Mouse (Mus musculus) thymus, adult 2 months (tissue): ENCODE results near the gene Nvl. TPM values are rescaled to one million over a fixed set of nuclear protein-coding genes. Genes with fewer than 3 reads are reported as not detected.

Experiments
- DNase-seq: peaks from one replicate; pipeline ENCODE4 v3.0.0; 2021
- H3K27ac ChIP-seq: fragments of 200-500 bp; 2 replicates; pipeline ENCODE4 v1.5.1; 2012; ENCODE audit warnings: low read length, control low read depth; ENCODE audit not compliant: control insufficient read depth, insufficient read depth
- H3K27me3 ChIP-seq: fragments of 200-500 bp; 2 replicates; pipeline ENCODE4 v1.6.1; 2012; ENCODE audit warnings: mild to moderate bottlenecking, low read length, moderate library complexity, mixed read lengths; ENCODE audit not compliant: control insufficient read depth, insufficient read depth
- H3K36me3 ChIP-seq: fragments of 200-500 bp; 2 replicates; pipeline ENCODE4 v1.6.1; 2012; ENCODE audit warnings: mild to moderate bottlenecking, low read length, moderate library complexity; ENCODE audit not compliant: control insufficient read depth, insufficient read depth
- H3K4me1 ChIP-seq: fragments of 200-500 bp; replicated peaks from 2 replicates; pipeline ENCODE4 v1.6.1; 2012; ENCODE audit warnings: low read length; ENCODE audit not compliant: control insufficient read depth, insufficient read depth
- H3K4me3 ChIP-seq: fragments of 200-500 bp; 2 replicates; pipeline ENCODE4 v1.5.1; 2012; ENCODE audit warnings: mild to moderate bottlenecking, low read length, control low read depth, moderate library complexity; ENCODE audit not compliant: control insufficient read depth, insufficient read depth
- CTCF ChIP-seq: fragments of 200-500 bp; IDR thresholded peaks from 2 replicates; pipeline ENCODE4 v1.5.1; 2012; ENCODE audit warnings: mild to moderate bottlenecking, control low read depth, low read length, moderate library complexity, borderline replicate concordance; ENCODE audit not compliant: control insufficient read depth, poor library complexity, insufficient read depth; ENCODE audit errors: extremely low read depth
- POLR2A ChIP-seq: fragments of 200-500 bp; IDR thresholded peaks from 2 replicates; pipeline ENCODE4 v1.6.1; 2012; ENCODE audit warnings: mild to moderate bottlenecking, low read length, control low read depth, moderate library complexity; ENCODE audit not compliant: control insufficient read depth, poor library complexity, insufficient read depth; ENCODE audit errors: extremely low read depth
- WGBS: fragments of 180-500 bp; shearing (Covaris S2); methylation state at CpG from one replicate; pipeline ENCODE4 v1.1.7; 2018; 5-methylcytosine and 5-hydroxymethylcytosine counted together
- polyA plus RNA-seq: library from polyadenylated mRNA; depleted of rRNA; stranded (reverse); fragments of >200 nt; gene quantifications from 2 replicates; pipeline ENCODE4 v1.2.3, GENCODE M21; 2012

Nvl gene
- polyA plus RNA-seq, 1 experiment: 24.5 TPM

- under 1% methylated on average over 59 of the region's 59 CpGs for WGBS
- Histone ChIP-seq H3K27me3 (no peaks in the 10 kb centered on the region), H3K27ac (no peak overlapping the region), H3K4me3 (peak overlapping the region; percentile 81), H3K36me3 (no peaks in the 10 kb centered on the region), H3K4me1 (no peaks in the 10 kb centered on the region)
- 0 out of 2 replicates have a peak, but pooled peaks have one; percentile 42 for TF ChIP-seq CTCF
- peak; percentile 82 for TF ChIP-seq POLR2A
- peak; percentile 92 for DNase-seq
Measured at GRCm38 (mm10) chr1:181150827-181151534, 7.0 kb upstream of the Nvl start.

- Histone ChIP-seq H3K36me3 (no peaks in the 10 kb centered on the region), H3K4me3 (no peak overlapping the region), H3K27me3 (no peaks in the 10 kb centered on the region), H3K4me1 (no peaks in the 10 kb centered on the region), H3K27ac (no peak overlapping the region)
- 86% methylated on average over 3 of the region's 3 CpGs for WGBS
- no peak for TF ChIP-seq POLR2A
- no peak for TF ChIP-seq CTCF
- no peak for DNase-seq
Measured at GRCm38 (mm10) chr1:181150431-181150826, 6.4 kb upstream of the Nvl start.

GRCm38 (mm10) chr1:181149373-181150017, 5.5 kb upstream of the Nvl start:
- no peak for TF ChIP-seq CTCF
- TF ChIP-seq POLR2A: no peak
- DNase-seq: no peak
- WGBS: 88% methylated on average over 3 of the region's 3 CpGs
- Histone ChIP-seq H3K4me1 (peaks cover 5% of the 10 kb centered on the region), H3K27ac (no peak overlapping the region), H3K36me3 (no peaks in the 10 kb centered on the region), H3K4me3 (no peak overlapping the region), H3K27me3 (no peaks in the 10 kb centered on the region)

- H3K27me3 ChIP-seq: no peaks in the 10 kb centered on the region
- no peak overlapping the region for H3K27ac ChIP-seq
- TF ChIP-seq CTCF: no peak
- H3K4me3 ChIP-seq: no peak overlapping the region
- H3K36me3 ChIP-seq: no peaks in the 10 kb centered on the region
- 51% methylated on average over 5 of the region's 5 CpGs for WGBS
- H3K4me1 ChIP-seq: peaks cover 5% of the 10 kb centered on the region
- no peak for DNase-seq
Measured at GRCm38 (mm10) chr1:181148540-181148939, 4.5 kb upstream of the Nvl start.

GRCm38 (mm10) chr1:181146187-181146586, 2.2 kb upstream of the Nvl start:
- no peaks in the 10 kb centered on the region for H3K36me3 ChIP-seq
- 95% methylated on average over 2 of the region's 2 CpGs for WGBS
- H3K27ac ChIP-seq: no peak overlapping the region
- no peak overlapping the region for H3K4me3 ChIP-seq
- no peak for DNase-seq
- H3K4me1 ChIP-seq: peaks cover 5% of the 10 kb centered on the region
- no peaks in the 10 kb centered on the region for H3K27me3 ChIP-seq
- TF ChIP-seq POLR2A: no peak
- no peak for TF ChIP-seq CTCF

GRCm38 (mm10) chr1:181144966-181145365, 962 bp upstream of the Nvl start:
- Histone ChIP-seq H3K4me3 (peak overlapping the region; percentile 9; the same call in 1 of the 2 replicates), H3K4me1 (peaks cover 5% of the 10 kb centered on the region), H3K27ac (no peak overlapping the region), H3K27me3 (no peaks in the 10 kb centered on the region), H3K36me3 (peaks cover 5% of the 10 kb centered on the region; the same call in 1 of the 2 replicates)
- 12% methylated on average over 12 of the region's 12 CpGs for WGBS
- TF ChIP-seq POLR2A: no peak
- DNase-seq: no peak

- no peaks in the 10 kb centered on the region for H3K27me3 ChIP-seq
- no peak for DNase-seq
- no peak for TF ChIP-seq CTCF
- TF ChIP-seq POLR2A: no peak
- peak overlapping the region; percentile 73 for H3K4me3 ChIP-seq
- under 1% methylated on average over 12 of the region's 12 CpGs for WGBS
- H3K4me1 ChIP-seq: peaks cover 5% of the 10 kb centered on the region
- H3K27ac ChIP-seq: no peak overlapping the region
- H3K36me3 ChIP-seq: peaks cover 10% of the 10 kb centered on the region; the same call in 1 of the 2 replicates
Measured at GRCm38 (mm10) chr1:181143609-181143949, 425 bp downstream of the Nvl start.
